Mouse (Mus musculus): ENCODE results near the gene Gm42674.

The Gm42674 gene

DNA sequence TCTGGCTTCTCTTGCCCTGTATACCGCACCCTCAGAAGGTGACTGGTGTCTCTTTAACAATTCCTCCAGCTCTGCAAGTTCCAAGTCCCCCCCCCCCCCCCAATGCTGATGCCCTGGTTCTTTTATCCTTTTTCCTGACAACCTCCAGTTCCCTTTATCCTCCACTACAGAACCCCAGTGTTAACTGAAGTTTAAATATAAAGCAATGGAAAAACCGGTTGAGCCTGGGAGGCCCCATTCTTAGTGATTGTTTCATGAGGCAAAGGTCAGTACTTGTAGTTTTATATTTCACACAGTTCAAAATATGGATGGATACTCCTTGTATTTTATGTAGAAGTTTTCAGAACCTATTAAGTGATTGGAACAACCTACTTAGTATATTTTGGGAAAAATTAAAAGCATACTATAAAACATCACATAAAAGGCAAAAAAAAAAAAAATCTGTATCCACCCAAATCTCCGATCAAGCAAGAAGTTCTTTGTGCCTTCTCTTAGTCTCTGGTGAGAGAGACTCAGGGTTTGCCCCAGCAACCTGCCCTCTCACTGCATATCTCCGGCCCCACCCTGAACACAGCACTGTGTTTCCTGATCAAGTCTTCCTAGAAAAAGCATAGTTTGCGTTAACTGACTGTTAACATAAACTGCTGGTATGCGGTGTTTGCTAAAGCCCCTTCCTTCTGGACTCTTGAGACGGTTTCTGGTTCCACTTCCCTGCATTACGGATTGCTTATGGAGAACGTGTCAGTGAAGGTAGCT is 24.7 kb downstream of the Gm42674 start:
- no peak for DNase-seq

DNA sequence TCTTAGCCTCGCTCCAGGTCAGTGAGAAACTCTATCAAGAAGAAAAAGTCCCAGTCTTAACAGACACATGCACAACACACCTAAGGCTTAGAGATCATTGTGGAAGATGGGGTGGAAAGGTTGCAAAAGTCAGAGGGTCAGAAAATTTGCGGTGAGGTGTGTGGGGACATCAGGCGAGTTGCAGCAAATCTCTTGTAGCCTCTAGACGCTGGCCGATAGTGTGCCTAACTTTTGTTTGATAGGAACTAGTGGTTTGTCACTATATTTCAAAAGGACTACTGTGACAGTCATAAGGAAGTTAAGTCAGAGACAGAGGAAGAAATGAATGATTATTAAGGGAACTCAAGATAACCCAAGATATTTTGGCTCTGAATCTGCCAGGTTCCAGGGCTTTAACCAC is 25.7 kb downstream of the Gm42674 start:
- no peak for DNase-seq

DNA sequence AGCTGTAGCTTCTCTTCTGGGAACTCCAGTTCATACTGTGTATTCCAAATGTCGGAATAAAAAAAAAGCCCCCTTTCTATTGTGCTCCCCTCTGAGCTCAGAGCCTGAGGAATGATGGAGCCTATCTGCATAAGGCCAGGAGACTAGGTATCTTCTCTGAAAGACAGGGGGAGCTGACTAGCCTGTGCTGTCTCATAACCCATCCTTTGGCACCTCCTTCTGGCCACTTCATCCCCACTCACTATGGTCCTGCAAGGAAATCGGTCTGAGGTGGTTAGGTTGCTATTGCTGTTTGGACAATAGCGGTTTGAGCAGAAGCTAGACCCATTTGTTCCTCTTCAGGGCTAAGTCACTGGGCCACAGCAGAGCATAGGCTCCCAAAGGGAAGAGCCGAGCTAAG is 26.1 kb downstream of the Gm42674 start:
- DNase-seq: peak; percentile 28 to 46

DNA sequence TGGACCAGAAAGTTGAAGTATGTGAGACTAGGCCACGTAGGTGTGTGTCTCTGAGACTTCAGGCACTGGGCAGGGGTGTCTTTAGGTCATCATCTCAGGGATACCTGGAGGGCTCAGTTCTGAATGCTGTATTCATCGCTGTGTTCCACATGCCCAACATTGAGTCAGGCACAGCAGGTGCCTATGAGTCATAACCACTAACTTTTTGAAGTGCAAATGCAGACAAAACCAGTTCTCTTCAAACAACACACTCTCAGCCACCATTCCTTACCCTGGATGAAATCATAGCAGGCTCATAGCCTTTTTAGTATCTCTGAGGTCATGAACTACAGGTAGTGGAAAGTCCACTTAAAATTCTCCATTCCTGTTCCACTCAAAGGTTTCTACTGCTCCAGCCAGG is 27.6 kb downstream of the Gm42674 start:
- DNase-seq: no peak

DNA sequence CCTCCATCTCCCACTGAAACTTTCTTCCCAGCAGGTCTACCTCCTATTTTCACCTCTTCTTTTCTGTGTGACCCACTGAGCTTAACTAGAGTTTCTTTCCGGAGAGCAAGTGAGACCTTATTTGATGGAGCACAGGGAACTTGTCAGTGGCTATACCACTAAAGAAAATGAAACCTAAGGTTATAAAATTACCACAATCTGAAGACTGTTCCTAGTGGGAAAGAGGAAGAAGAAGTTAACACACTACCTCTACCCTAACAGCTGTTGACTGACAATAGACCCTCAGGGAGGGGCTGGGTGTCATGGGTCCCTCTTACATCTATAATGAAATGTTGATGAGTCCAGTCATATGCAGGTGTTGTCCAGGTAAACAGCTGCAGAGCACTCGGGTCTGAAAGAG is 30.3 kb downstream of the Gm42674 start:
- no peak for DNase-seq

DNA sequence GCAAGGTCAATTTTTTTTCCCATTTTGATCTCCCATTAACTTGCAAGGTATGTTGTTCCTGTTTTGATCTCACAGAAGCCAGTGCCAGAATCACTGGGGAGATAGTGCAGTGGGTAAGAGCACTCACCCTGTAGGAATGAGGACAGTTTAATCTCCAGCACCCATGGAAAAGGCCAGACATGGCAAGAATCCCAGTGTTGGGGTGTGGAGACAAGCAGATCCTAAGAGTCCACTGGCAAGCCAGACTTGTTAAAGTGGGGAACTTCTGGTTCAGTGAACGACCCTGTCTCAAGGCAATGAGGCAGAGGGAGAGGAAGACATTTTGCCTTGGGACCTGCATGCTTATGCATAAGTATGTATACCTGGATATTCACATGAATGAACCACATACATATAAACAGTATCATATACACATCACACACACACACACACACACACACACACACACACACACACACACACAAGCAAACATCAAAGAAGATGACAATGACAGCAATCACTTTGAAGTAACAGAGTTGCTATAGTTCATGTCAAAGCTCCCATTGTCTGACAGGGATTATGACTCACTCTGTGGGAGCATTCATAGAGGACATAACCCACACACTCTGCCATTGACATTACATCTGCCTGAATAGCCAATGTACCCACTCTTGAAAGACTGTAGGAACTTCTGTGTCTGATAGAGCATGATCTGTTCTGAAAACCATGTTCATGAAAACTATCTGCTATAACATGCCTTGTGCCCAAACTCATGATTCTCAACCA is 37.0 kb downstream of the Gm42674 start:
- no peak for DNase-seq

DNA sequence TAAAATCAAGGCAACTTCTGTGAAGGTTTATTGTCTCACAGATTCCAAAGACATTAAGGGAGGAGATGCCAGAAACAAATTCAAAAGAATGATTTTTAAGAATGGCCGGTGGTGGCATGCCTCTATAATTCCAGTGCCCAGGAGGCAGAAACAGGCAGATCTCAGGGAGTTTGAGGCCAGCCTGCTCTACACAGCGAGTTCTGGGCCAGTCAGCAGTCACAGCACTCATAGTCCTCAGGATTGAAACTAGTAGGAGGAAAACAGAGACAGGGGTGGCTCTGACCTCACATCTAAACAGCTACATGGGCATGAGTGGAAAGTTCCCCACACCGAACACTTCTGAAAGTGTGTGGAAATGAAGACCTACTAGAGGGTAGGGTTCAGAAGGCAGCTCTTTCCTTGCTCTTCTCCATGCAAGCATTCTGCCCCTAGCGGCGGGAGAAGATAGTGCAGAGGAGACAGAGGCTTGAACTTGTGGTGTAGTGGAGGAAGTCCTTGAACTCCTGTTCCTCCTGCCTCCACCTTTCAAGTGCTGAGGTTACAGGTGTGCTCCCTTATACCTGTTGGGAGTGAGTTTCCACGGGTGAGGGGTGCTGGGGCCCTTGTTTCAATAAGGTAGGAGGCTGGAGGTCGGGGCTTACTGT is 37.9 kb downstream of the Gm42674 start:
- DNase-seq: peak; percentile 45 to 50

DNA sequence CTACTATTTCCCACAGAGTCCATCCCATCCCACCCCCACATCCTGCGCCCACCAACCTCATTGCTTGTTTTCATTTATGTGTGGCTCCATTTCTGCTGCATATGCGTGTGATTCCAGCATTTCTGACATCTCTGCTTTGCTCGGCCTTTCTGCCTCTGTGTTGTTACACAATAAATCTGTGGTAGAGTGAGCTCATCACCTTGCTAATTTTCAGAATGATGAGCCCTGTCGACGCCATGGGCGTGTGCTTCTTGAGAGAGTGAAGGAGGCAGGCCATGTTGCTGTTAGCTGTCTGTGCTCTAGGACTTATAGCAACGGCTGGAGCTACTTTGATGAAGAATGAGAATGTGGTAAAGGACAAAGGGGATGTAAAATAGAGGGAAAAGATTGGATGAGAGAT is 39.3 kb downstream of the Gm42674 start:
- no peak for DNase-seq

DNA sequence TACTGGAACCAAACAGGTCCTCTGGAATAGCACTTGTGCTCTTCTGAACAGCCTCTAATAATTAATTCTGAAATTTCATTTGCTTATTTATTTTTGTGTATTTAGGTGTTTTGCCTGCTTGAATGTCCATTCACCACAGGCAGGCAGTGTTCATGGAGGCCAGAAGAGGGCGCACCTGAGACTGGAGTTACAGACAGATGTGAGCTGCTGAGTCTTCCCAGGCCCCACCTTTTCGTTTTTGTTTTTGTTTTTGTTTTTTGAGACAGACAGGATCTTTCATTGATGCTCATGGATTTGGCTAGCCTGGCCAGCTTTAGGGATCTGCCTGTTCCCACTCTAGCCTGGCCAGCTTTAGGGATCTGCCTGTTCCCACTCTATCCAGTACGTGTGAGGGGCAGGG is 42.5 kb downstream of the Gm42674 start:
- peak; percentile 51 to 56 for DNase-seq

DNA sequence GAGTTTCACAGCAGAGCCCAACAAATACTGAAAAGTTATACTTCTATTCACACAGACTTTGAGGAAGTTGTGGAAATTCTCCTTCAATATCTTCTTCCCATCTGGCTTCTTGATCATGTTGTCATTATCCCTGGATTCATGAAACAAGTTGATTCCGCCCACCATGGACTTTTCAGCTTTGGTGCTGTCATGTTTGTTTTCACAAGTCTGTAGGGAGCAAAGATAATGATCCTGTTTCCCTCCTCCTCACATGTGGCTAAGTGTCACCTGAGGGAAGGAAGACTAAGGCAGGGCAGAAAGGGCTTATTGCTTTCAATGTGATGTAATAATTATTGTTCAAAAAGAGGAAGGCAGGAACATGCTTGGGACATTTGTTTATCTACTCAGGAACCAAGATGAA is 45.6 kb downstream of the Gm42674 start:
- no peak for DNase-seq

DNA sequence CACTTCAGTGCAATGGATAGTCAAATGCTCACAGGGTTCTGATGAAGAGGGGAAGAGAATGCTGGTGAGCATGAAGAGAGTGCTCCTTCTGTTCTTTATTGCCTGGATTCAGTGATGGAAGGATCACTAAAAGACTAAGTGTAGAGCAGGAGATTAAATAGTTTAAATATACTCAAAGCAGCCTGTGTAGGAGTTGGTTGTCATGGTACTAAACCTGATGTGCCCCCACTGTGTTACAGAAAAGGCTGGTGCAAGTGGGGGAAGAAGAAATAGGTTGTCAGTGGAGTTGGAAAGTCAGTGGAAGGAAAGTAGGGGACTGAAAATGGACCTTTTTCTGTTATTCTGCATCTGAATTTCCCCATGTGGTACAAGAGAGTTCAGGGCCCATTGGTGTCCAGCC is 47.3 kb downstream of the Gm42674 start:
- DNase-seq: no peak

DNA sequence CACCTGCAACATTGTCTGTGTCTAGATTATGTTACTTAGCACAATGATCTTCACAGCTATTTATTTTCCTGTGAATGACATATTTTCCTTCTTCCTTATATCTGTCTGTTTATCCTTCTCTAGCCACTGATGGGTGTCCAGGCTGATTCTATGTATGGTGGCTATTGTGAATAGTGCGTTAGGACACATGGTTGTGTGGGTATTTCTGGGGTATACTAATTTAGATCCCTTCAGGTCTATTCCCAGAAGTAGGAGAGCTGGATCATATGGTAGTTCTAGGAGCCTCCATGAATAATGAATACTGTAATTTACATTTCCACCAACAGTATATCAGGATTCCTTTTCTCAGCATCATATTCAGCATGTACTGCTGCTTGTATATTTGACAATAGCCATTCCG is 48.1 kb downstream of the Gm42674 start:
- no peak for DNase-seq

DNA sequence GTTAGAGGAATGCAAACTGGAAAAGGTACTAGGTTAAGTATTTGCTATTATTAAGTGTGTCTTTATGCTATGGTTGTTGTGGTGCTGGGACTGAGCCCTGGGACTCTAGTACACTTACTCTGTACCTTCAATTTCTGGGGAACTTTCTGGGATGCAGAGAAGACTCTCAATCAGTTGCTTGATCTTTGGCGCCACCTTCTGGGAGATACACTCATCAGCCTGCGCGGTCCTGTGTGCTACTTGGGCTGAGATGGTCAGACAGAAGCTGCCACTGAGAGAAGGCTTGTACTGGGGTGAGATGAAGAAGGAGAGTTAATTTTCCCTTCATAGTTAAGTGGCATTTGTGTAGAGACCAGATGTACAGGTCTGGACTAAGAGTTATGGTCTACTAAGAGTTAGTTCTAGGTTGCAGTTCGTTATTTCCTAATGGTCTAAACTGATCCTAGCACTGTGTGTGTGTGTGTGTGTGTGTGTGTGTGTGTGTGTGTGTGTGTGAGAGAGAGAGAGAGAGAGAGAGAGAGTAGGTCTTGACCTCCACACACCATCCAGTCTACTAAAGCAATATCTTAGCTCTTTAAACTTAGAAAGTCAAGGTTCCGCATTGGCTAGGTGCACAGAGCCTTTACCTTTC is 51.3 kb downstream of the Gm42674 start:
- peak; percentile 88 to 89 for DNase-seq

DNA sequence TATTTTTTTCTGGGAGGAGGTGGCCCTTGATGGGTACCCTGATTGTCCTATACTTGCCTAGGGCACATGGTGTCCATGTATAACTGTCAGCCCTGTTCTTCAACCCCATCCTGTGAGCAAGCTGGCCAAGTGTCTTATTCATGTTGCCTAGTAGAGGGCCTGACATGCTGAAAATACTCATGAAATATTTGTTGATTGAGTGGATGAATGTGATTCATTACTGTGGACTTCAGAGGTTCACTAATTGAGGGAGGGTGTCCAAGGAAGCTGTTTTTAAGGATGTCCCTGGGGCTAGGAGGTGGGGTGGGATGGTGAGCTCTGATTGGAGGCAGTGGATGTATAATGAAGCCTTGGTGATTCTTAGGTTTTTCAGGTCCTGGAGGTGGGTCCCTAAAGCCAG is 52.0 kb downstream of the Gm42674 start, which contains the start of gene S100a7a:
TSS of gene S100a7a (plus strand) at position 301 of the 400 bp plus-strand sequence.
- no peak for DNase-seq

Data from cerebellum, postnatal 10 days (tissue).